Comparison of ENCODE assay signal across 30 mouse cellular contexts in the genomic region with DNA sequence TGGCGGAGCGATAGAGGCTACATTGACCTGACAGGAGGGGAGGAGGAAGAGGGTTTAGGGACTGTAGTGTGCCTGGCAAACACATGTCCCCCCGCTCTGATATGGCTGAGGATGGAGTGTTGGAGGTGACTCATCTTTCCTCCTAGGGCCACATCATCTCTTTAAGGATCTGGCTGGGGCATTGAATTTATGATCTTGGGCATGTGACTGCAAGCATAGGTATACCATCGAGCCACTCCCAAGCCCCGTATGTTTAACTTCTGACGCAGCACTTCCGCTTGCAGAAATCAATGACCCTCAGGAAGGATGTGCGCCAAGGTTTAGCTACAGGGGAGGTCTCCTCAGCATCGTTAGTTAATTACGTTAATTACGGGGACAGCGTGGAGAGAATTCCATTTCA. TPM values are rescaled to one million over a fixed set of nuclear protein-coding genes. Genes with fewer than 3 reads are reported as not detected.
A peak's percentile ranks its signal among the peaks of the same experiment; 100 is the strongest.
DNase-seq lines count a peak whose midpoint lies in the region; ATAC-seq and TF ChIP-seq lines count a peak whose summit lies in the region.
"Had no signal": no experiment of that assay in that cellular context is flagged by ENCODE, and none has a peak within 500 bp of the region (broad histone marks: within the 10 kb centered on the region; RNA-seq: fewer than 3 reads in every experiment).

No protein-coding gene starts in this region.

- no peak overlapping the region for H3K9ac ChIP-seq in intestine, embryonic 15.5 days
- H3K9ac ChIP-seq: embryonic facial prominence, embryonic 13.5 days; forebrain, embryonic 12.5 days; forebrain, embryonic 15.5 days; hindbrain, embryonic 12.5 days had no signal

- H3K9me3 ChIP-seq in intestine, embryonic 15.5 days = no peaks in the 10 kb centered on the region
- H3K9me3 ChIP-seq: embryonic facial prominence, embryonic 13.5 days; forebrain, embryonic 12.5 days; forebrain, embryonic 15.5 days; hindbrain, embryonic 12.5 days had no signal

- no peak overlapping the region for H3K27ac ChIP-seq in intestine, embryonic 15.5 days
- H3K27ac ChIP-seq: embryonic facial prominence, embryonic 13.5 days; forebrain, embryonic 12.5 days; forebrain, embryonic 15.5 days; hindbrain, embryonic 12.5 days had no signal

- 0 out of 2 replicates have a peak, but pooled peaks have one; percentile 11 for ATAC-seq in intestine, embryonic 15.5 days
- ATAC-seq: activated CD4-positive, CD25-positive, alpha-beta regulatory T cell, adult 4 months; forebrain, embryonic 15.5 days; hindbrain, embryonic 16.5 days had no signal

- 52% methylated on average over 12 of the region's 12 CpGs for WGBS in intestine, embryonic 15.5 days

- H3K27me3 ChIP-seq in C2C12 (ENCODE audit: control insufficient read depth, insufficient read depth, insufficient read length) (no peaks in the 10 kb centered on the region), myocyte (ENCODE audit: control insufficient read depth, insufficient read depth, insufficient read length) (no peaks in the 10 kb centered on the region)
- no peaks in the 10 kb centered on the region for H3K27me3 ChIP-seq in intestine, embryonic 15.5 days (replicated peaks)
- H3K27me3 ChIP-seq: embryonic facial prominence, embryonic 13.5 days; forebrain, embryonic 15.5 days; hindbrain, embryonic 12.5 days had no signal

- no peak for TF ChIP-seq CTCF in C2C12 (IDR thresholded peaks at IDR 0.05; ENCODE audit: control insufficient read depth, insufficient read depth, insufficient read length)

- H3K4me3 ChIP-seq in C2C12 (ENCODE audit: insufficient read depth, poor library complexity, severe bottlenecking) (no peak overlapping the region), myocyte (no peak overlapping the region)
- no peak overlapping the region for H3K4me3 ChIP-seq in intestine, embryonic 15.5 days (replicated peaks)
- H3K4me3 ChIP-seq: embryonic facial prominence, embryonic 13.5 days; erythroblast, embryonic 14.5 days; forebrain, embryonic 12.5 days; forebrain, embryonic 15.5 days; hindbrain, embryonic 12.5 days had no signal

- H3K36me3 ChIP-seq in C2C12 (ENCODE audit: control insufficient read depth, insufficient read depth) = no peaks in the 10 kb centered on the region
- H3K36me3 ChIP-seq in intestine, embryonic 15.5 days = no peaks in the 10 kb centered on the region
- no peaks in the 10 kb centered on the region for H3K36me3 ChIP-seq in myocyte (ENCODE audit: control insufficient read depth, insufficient read depth)
- H3K36me3 ChIP-seq: embryonic facial prominence, embryonic 13.5 days; forebrain, embryonic 12.5 days; forebrain, embryonic 15.5 days; hindbrain, embryonic 12.5 days had no signal

- H3K79me3 ChIP-seq in C2C12 (ENCODE audit: low read depth) = peaks cover 12% of the 10 kb centered on the region

- H3K79me2 ChIP-seq in C2C12 (ENCODE audit: control insufficient read depth, insufficient read depth) (peaks cover 15% of the 10 kb centered on the region), myocyte (ENCODE audit: control insufficient read depth, insufficient read depth) (peaks cover 13% of the 10 kb centered on the region)

- TF ChIP-seq POLR2A in myocyte (IDR thresholded peaks at IDR 0.05; ENCODE audit: insufficient read length, low read depth) = no peak

- peak; percentile 91 for DNase-seq in 416B (ENCODE audit: low read depth)
- no peak for DNase-seq in testis, postnatal 14 days (ENCODE audit: low spot score)
- no peak for DNase-seq in adrenal gland, postnatal 14 days
- no peak for DNase-seq in kidney, postnatal 25 days
- DNase-seq: adrenal gland, adult 8-10 months; cerebellum, adult 11 months; cerebellum, adult 2 months; cerebellum, adult 9-11 months; cerebellum, postnatal 25 days; gastrocnemius, postnatal 25 days; kidney, adult 11 months had no signal

- H3K4me1 ChIP-seq in intestine, embryonic 15.5 days (replicated peaks) = peaks cover 9% of the 10 kb centered on the region

- H3ac ChIP-seq in C2C12 (ENCODE audit: control insufficient read depth, insufficient read length, low read depth) = no peak overlapping the region
- no peak overlapping the region for H3ac ChIP-seq in myocyte (ENCODE audit: control insufficient read depth, insufficient read length)

- no peak overlapping the region for H3K4me2 ChIP-seq in intestine, embryonic 15.5 days (replicated peaks)
- H3K4me2 ChIP-seq in myocyte (ENCODE audit: low read depth) = no peak overlapping the region
- H3K4me2 ChIP-seq: embryonic facial prominence, embryonic 13.5 days; forebrain, embryonic 12.5 days; forebrain, embryonic 15.5 days; heart, embryonic 11.5 days; hindbrain, embryonic 12.5 days had no signal

TF ChIP-seq in C2C12, 6 proteins besides CTCF, POLR2A, EP300 and RAD21:
- TF ChIP-seq USF1 (IDR thresholded peaks at IDR 0.05; ENCODE audit: low read depth) (peak; percentile 77), MYOG (IDR thresholded peaks at IDR 0.05; ENCODE audit: control insufficient read depth, extremely low read depth, insufficient read length) (no peak)

TF ChIP-seq in myocyte, 11 proteins besides CTCF, POLR2A, EP300 and RAD21:
- TF ChIP-seq CEBPB (IDR thresholded peaks at IDR 0.05; ENCODE audit: insufficient read depth, poor library complexity, severe bottlenecking) (no peak), SRF (IDR thresholded peaks at IDR 0.05; ENCODE audit: control insufficient read depth, insufficient read length, low read depth) (no peak), USF1 (IDR thresholded peaks at IDR 0.05; ENCODE audit: low read depth) (peak; percentile 41)
TF ChIP-seq in myocyte: peak in this region for 1.

RNA-seq across cellular contexts. Expression of a gene that starts 3.4 kb away (rescaled TPM):
- polyA plus RNA-seq in C2C12 (2012; fragmentation: generic; extraction: Trizol) (46.8 TPM), myocyte (2012; fragmentation: generic; extraction: Trizol) (120 TPM)
- polyA plus RNA-seq in intestine, embryonic 15.5 days (2015; fragmentation: Nextera tagmentation; extraction: Ambion mirVana) = 56.9 and 58.2 TPM in 2 replicates
- total RNA-seq in adrenal gland, postnatal 14 days (2021) = 48.9 and 54.8 TPM in 2 replicates

RNA-seq across cellular contexts. Expression of a gene that starts 18.5 kb away (rescaled TPM):
- polyA plus RNA-seq in C2C12 (2012; fragmentation: generic; extraction: Trizol) (9.2 TPM), myocyte (2012; fragmentation: generic; extraction: Trizol) (13.6 TPM)
- 18.6 and 19.8 TPM in 2 replicates for polyA plus RNA-seq in intestine, embryonic 15.5 days (2015; fragmentation: Nextera tagmentation; extraction: Ambion mirVana)
- 18.1 and 23.5 TPM in 2 replicates for total RNA-seq in adrenal gland, postnatal 14 days (2021)

RNA-seq across cellular contexts. Expression of a gene that starts 37.0 kb away (rescaled TPM):
- polyA plus RNA-seq in C2C12 (2012; fragmentation: generic; extraction: Trizol) (not detected), myocyte (2012; fragmentation: generic; extraction: Trizol) (not detected)
- polyA plus RNA-seq in intestine, embryonic 15.5 days (2015; fragmentation: Nextera tagmentation; extraction: Ambion mirVana) = 2.1 and 2.9 TPM in 2 replicates
- not detected in 2 replicates for total RNA-seq in adrenal gland, postnatal 14 days (2021)
- total RNA-seq: CH12.LX; common myeloid progenitor, adult 5-6 weeks; gastrocnemius, adult 8-10 months; gastrocnemius, postnatal 25 days; heart, adult 8-10 months; heart, postnatal 25 days; hematopoietic stem cell, adult 5-6 weeks had no signal
- polyA plus RNA-seq: activated CD4-positive, CD25-positive, alpha-beta regulatory T cell, adult 4 months; cerebellum, adult 2 months; embryonic facial prominence, embryonic 13.5 days; erythroblast, embryonic 14.5 days; forebrain, embryonic 12.5 days; forebrain, embryonic 15.5 days; heart, embryonic 14.5 days; heart, postnatal 0 days; hindbrain, embryonic 12.5 days; hindbrain, embryonic 16.5 days had no signal

RNA-seq across cellular contexts. Expression of a gene that starts 56.2 kb away (rescaled TPM):
- polyA plus RNA-seq in C2C12 (2012; fragmentation: generic; extraction: Trizol) = 5,791 TPM
- polyA plus RNA-seq in intestine, embryonic 15.5 days (2015; fragmentation: Nextera tagmentation; extraction: Ambion mirVana) = 1,607 and 1,644 TPM in 2 replicates
- polyA plus RNA-seq in myocyte (2012; fragmentation: generic; extraction: Trizol) = 3,361 TPM
- total RNA-seq in adrenal gland, postnatal 14 days (2021) = 786 and 963 TPM in 2 replicates
